Comparison of ENCODE assay signal across 8 mouse cellular contexts in the genomic region with DNA sequence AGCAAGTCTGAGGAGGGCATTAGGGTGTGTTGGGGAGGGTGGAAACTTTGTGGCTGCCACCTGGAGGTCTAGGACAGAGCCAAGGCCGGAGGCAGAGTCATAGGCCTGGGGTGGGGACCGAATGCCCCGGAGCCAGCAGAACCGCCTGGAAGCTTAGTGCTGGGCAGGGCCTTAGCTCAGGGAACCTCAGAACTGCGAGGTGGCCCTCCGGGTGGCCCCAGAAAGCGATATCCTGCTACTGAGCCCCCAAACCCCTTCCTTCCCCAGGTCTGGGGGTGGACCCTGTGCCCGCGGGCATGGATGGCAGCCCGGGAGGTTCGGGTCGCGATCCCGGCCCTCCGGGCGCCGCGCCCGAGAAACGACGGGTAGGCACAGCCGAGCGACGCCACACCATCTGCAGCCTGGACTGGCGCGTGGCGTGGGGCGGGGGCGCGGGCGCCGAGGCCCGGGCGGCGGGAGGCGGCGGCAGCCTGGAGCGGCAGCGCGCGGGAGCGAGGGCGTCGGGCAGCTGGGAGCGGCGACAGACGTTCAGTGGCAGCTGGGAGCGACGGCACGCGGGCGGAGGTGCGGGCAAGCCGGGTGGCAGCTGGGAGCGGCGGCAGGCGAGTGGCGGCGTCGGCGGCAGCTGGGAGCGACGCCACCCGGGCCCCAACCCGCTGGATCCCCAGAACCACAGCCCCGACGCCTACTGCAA. TPM values are rescaled to one million over a fixed set of nuclear protein-coding genes. Genes with fewer than 3 reads are reported as not detected.
DNase-seq lines count a peak whose midpoint lies in the region; ATAC-seq lines count a peak whose summit lies in the region.

No protein-coding gene starts in this region.

- H3K27me3 ChIP-seq in lung, embryonic 16.5 days (ENCODE audit: control insufficient read depth, insufficient read depth, low read depth, low read length): peaks cover 37% of the 10 kb centered on the region
- peaks cover 32% of the 10 kb centered on the region for H3K27me3 ChIP-seq in midbrain, embryonic 14.5 days (ENCODE audit: control insufficient read depth, insufficient read depth, low read length)

- no peaks in the 10 kb centered on the region; the same call in 1 of the 2 replicates for H3K4me1 ChIP-seq in lung, embryonic 16.5 days (replicated peaks; ENCODE audit: control insufficient read depth, insufficient read depth, low read length)
- 0 out of 2 replicates have a peak, but pooled peaks cover 8% of the 10 kb centered on the region for H3K4me1 ChIP-seq in midbrain, embryonic 14.5 days (ENCODE audit: control insufficient read depth, insufficient read depth, low read length)

- peak; percentile 52 for DNase-seq in adrenal gland, postnatal 14 days
- no peak for DNase-seq in adrenal gland, adult 18-20 months (ENCODE audit: low spot score in 2 of 2)
- no peak for DNase-seq in lung, postnatal 10 days
- DNase-seq in layer of hippocampus, adult 9-11 months: peak; percentile 51
- peak; percentile 72 for DNase-seq in midbrain, embryonic 14.5 days
- DNase-seq in testis, postnatal 14 days (ENCODE audit: low spot score): peak; percentile 22
- no peak for DNase-seq in ovary, postnatal 10 days (ENCODE audit: low spot score)

- H3K36me3 ChIP-seq in lung, embryonic 16.5 days (ENCODE audit: control insufficient read depth, insufficient read depth, low read length): no peaks in the 10 kb centered on the region
- no peaks in the 10 kb centered on the region for H3K36me3 ChIP-seq in midbrain, embryonic 14.5 days (ENCODE audit: control insufficient read depth, insufficient read depth, low read length)

- H3K9ac ChIP-seq in lung, embryonic 16.5 days (ENCODE audit: low read length): peak overlapping the region; percentile 26; the same call in 1 of the 2 replicates
- H3K9ac ChIP-seq in midbrain, embryonic 14.5 days (replicated peaks; ENCODE audit: low read length): peak overlapping the region; percentile 45; the same call in 1 of the 2 replicates

- peak overlapping the region; percentile 36 for H3K4me3 ChIP-seq in lung, embryonic 16.5 days (ENCODE audit: low read length)
- H3K4me3 ChIP-seq in midbrain, embryonic 14.5 days (replicated peaks; ENCODE audit: low read depth, low read length): peak overlapping the region; percentile 28

- peak overlapping the region; percentile 49 for H3K4me2 ChIP-seq in lung, embryonic 16.5 days (ENCODE audit: low read depth, low read length)
- H3K4me2 ChIP-seq in midbrain, embryonic 14.5 days (ENCODE audit: low read length): peak overlapping the region; percentile 54

- 12% methylated on average over 39 of the region's 67 CpGs for WGBS in lung, embryonic 16.5 days
- 7% methylated on average over 67 of the region's 67 CpGs for WGBS in midbrain, embryonic 14.5 days

- H3K27ac ChIP-seq in lung, embryonic 16.5 days (ENCODE audit: low read length): no peak overlapping the region
- no peak overlapping the region; the same call in 1 of the 2 replicates for H3K27ac ChIP-seq in midbrain, embryonic 14.5 days (replicated peaks; ENCODE audit: low read depth, low read length)

- ATAC-seq in lung, embryonic 16.5 days (ENCODE audit: low read depth): peak; percentile 41; the same call in 1 of the 2 replicates
- peak; percentile 34; the same call in 1 of the 2 replicates for ATAC-seq in midbrain, embryonic 14.5 days (ENCODE audit: low FRiP score, low TSS enrichment)

- no peaks in the 10 kb centered on the region for H3K9me3 ChIP-seq in lung, embryonic 16.5 days (ENCODE audit: control insufficient read depth, low read length)
- no peaks in the 10 kb centered on the region for H3K9me3 ChIP-seq in midbrain, embryonic 14.5 days (ENCODE audit: control insufficient read depth, low read length)

RNA-seq across cellular contexts. Expression of a gene that starts 5.9 kb away (rescaled TPM):
- total RNA-seq in adrenal gland, postnatal 14 days (2021): 15.3 and 21.3 TPM in 2 replicates
- total RNA-seq in adrenal gland, adult 18-20 months (2021): 10 to 100 TPM; 10.2 to 10.7 TPM
- 2.8 and 3.5 TPM in 2 replicates for polyA plus RNA-seq in lung, embryonic 16.5 days (2015; fragmentation: Nextera tagmentation; extraction: Ambion mirVana)
- polyA plus RNA-seq in midbrain, embryonic 14.5 days (2014; fragmentation: Nextera tagmentation; extraction: Ambion mirVana): 1.5 and 2.0 TPM in 2 replicates

RNA-seq across cellular contexts. Expression of a gene that starts 36.6 kb away (rescaled TPM):
- 2.0 and 2.9 TPM in 2 replicates for total RNA-seq in adrenal gland, postnatal 14 days (2021)
- total RNA-seq in adrenal gland, adult 18-20 months (2021): 1 to 10 TPM; 3.9 to 4.2 TPM
- 4.5 and 6.9 TPM in 2 replicates for polyA plus RNA-seq in lung, embryonic 16.5 days (2015; fragmentation: Nextera tagmentation; extraction: Ambion mirVana)
- 1.4 and 2.3 TPM in 2 replicates for polyA plus RNA-seq in midbrain, embryonic 14.5 days (2014; fragmentation: Nextera tagmentation; extraction: Ambion mirVana)

RNA-seq across cellular contexts. Expression of a gene that starts 40.0 kb away (rescaled TPM):
- 0.93 and 1.3 TPM in 2 replicates for total RNA-seq in adrenal gland, postnatal 14 days (2021)
- 1 to 10 TPM in 1 of 2 experiments, under 1 TPM in 1; 0.86 to 1.3 TPM for total RNA-seq in adrenal gland, adult 18-20 months (2021)
- not detected in 2 replicates for polyA plus RNA-seq in lung, embryonic 16.5 days (2015; fragmentation: Nextera tagmentation; extraction: Ambion mirVana)
- 1.0 and 2.1 TPM in 2 replicates for polyA plus RNA-seq in midbrain, embryonic 14.5 days (2014; fragmentation: Nextera tagmentation; extraction: Ambion mirVana)

RNA-seq across cellular contexts. Expression of a gene that starts 56.4 kb away (rescaled TPM):
- total RNA-seq in adrenal gland, postnatal 14 days (2021): 112 and 124 TPM in 2 replicates
- total RNA-seq in adrenal gland, adult 18-20 months (2021): 100 to 1,000 TPM; 187 to 200 TPM
- 101 and 114 TPM in 2 replicates for polyA plus RNA-seq in lung, embryonic 16.5 days (2015; fragmentation: Nextera tagmentation; extraction: Ambion mirVana)
- polyA plus RNA-seq in midbrain, embryonic 14.5 days (2014; fragmentation: Nextera tagmentation; extraction: Ambion mirVana): 117 and 177 TPM in 2 replicates

Comparison
In these comparisons a context has a peak if more than half of its experiments do, and no peak if none do; other contexts are left out.
1. DNase-seq: peak in adrenal gland, postnatal 14 days (single experiment), layer of hippocampus, adult 9-11 months (single experiment), midbrain, embryonic 14.5 days (single experiment) and testis, postnatal 14 days (single experiment); none in adrenal gland, adult 18-20 months (0 of 2), lung, postnatal 10 days (single experiment) and ovary, postnatal 10 days (single experiment).